8 mouse cellular contexts compared by ENCODE assay signal in genomic region chr4:126161986-126162385, GRCm38 (mm10). TPM values are rescaled to one million over a fixed set of nuclear protein-coding genes. Genes with fewer than 3 reads are reported as not detected.
A peak's percentile ranks its signal among the peaks of the same experiment; 100 is the strongest.
DNase-seq lines count a peak whose midpoint lies in the region; ATAC-seq lines count a peak whose summit lies in the region.

No protein-coding gene starts in this region.

- peak overlapping the region; percentile 65 for H3K4me3 ChIP-seq in kidney, embryonic 16.5 days (ENCODE audit: low read length)
- H3K4me3 ChIP-seq in embryonic facial prominence, embryonic 13.5 days, result peak overlapping the region; percentile 54
- peak overlapping the region; percentile 58; the same call in 1 of the 2 replicates for H3K4me3 ChIP-seq in hindbrain, embryonic 15.5 days
- H3K4me3 ChIP-seq in midbrain, embryonic 13.5 days (replicated peaks), result peak overlapping the region; percentile 47; the same call in 1 of the 2 replicates

- DNase-seq in kidney, adult 11 months, result no peak
- DNase-seq in layer of hippocampus, postnatal 25 days (ENCODE audit: extremely low spot score in 1 of 2, low spot score in 1 of 2), result no peak
- DNase-seq in cerebellum, adult 11 months, result no peak
- no peak for DNase-seq in adrenal gland, postnatal 4 days (ENCODE audit: low spot score in 2 of 2)

- H3K4me1 ChIP-seq in kidney, embryonic 16.5 days (ENCODE audit: insufficient read depth, low read length), result peaks cover 23% of the 10 kb centered on the region
- peaks cover 22% of the 10 kb centered on the region for H3K4me1 ChIP-seq in embryonic facial prominence, embryonic 13.5 days
- H3K4me1 ChIP-seq in hindbrain, embryonic 15.5 days (replicated peaks), result peaks cover 13% of the 10 kb centered on the region
- peaks cover 13% of the 10 kb centered on the region for H3K4me1 ChIP-seq in midbrain, embryonic 13.5 days (replicated peaks)

- H3K36me3 ChIP-seq in kidney, embryonic 16.5 days (ENCODE audit: insufficient read depth, low read length), result peaks cover 18% of the 10 kb centered on the region
- peaks cover 27% of the 10 kb centered on the region for H3K36me3 ChIP-seq in embryonic facial prominence, embryonic 13.5 days
- H3K36me3 ChIP-seq in hindbrain, embryonic 15.5 days, result peaks cover 16% of the 10 kb centered on the region
- H3K36me3 ChIP-seq in midbrain, embryonic 13.5 days, result peaks cover 17% of the 10 kb centered on the region

- WGBS in kidney, embryonic 16.5 days, result 44% methylated on average over 9 of the region's 9 CpGs
- WGBS in embryonic facial prominence, embryonic 13.5 days, result 40% methylated on average over 9 of the region's 9 CpGs
- 69% methylated on average over 9 of the region's 9 CpGs for WGBS in hindbrain, embryonic 15.5 days
- WGBS in midbrain, embryonic 13.5 days, result 71% methylated on average over 9 of the region's 9 CpGs

- peak overlapping the region; percentile 85 for H3K9ac ChIP-seq in kidney, embryonic 16.5 days (replicated peaks; ENCODE audit: low read length)
- H3K9ac ChIP-seq in embryonic facial prominence, embryonic 13.5 days, result peak overlapping the region; percentile 81
- H3K9ac ChIP-seq in hindbrain, embryonic 15.5 days, result no peak overlapping the region
- H3K9ac ChIP-seq in midbrain, embryonic 13.5 days (replicated peaks), result 0 out of 2 replicates have a peak overlapping the region, but pooled peaks have one; percentile 71

- peak overlapping the region; percentile 93 for H3K4me2 ChIP-seq in kidney, embryonic 16.5 days (replicated peaks; ENCODE audit: low read depth, low read length)
- peak overlapping the region; percentile 88 for H3K4me2 ChIP-seq in embryonic facial prominence, embryonic 13.5 days
- peak overlapping the region; percentile 98 for H3K4me2 ChIP-seq in hindbrain, embryonic 15.5 days
- H3K4me2 ChIP-seq in midbrain, embryonic 13.5 days (replicated peaks), result peak overlapping the region; percentile 86

- H3K9me3 ChIP-seq in kidney, embryonic 16.5 days (ENCODE audit: low read length), result no peaks in the 10 kb centered on the region
- no peaks in the 10 kb centered on the region for H3K9me3 ChIP-seq in embryonic facial prominence, embryonic 13.5 days
- no peaks in the 10 kb centered on the region for H3K9me3 ChIP-seq in hindbrain, embryonic 15.5 days
- no peaks in the 10 kb centered on the region for H3K9me3 ChIP-seq in midbrain, embryonic 13.5 days

- 0 out of 2 replicates have a peak, but pooled peaks have one; percentile 1 for ATAC-seq in kidney, embryonic 16.5 days (ENCODE audit: low FRiP score, low TSS enrichment)
- ATAC-seq in embryonic facial prominence, embryonic 13.5 days (ENCODE audit: insufficient number of reproducible peaks, insufficient read depth, low FRiP score, low TSS enrichment, low read depth), result no peak
- peak; percentile 3; the same call in 1 of the 2 replicates for ATAC-seq in hindbrain, embryonic 15.5 days (ENCODE audit: low FRiP score, low read depth)
- no peak for ATAC-seq in midbrain, embryonic 13.5 days

- no peaks in the 10 kb centered on the region for H3K27me3 ChIP-seq in kidney, embryonic 16.5 days (ENCODE audit: insufficient read depth, low read length)
- H3K27me3 ChIP-seq in embryonic facial prominence, embryonic 13.5 days, result no peaks in the 10 kb centered on the region
- H3K27me3 ChIP-seq in hindbrain, embryonic 15.5 days, result no peaks in the 10 kb centered on the region
- H3K27me3 ChIP-seq in midbrain, embryonic 13.5 days, result no peaks in the 10 kb centered on the region

- no peak overlapping the region for H3K27ac ChIP-seq in kidney, embryonic 16.5 days (ENCODE audit: low read length)
- peak overlapping the region; percentile 77; the same call in 1 of the 2 replicates for H3K27ac ChIP-seq in embryonic facial prominence, embryonic 13.5 days
- no peak overlapping the region for H3K27ac ChIP-seq in hindbrain, embryonic 15.5 days (replicated peaks)
- no peak overlapping the region for H3K27ac ChIP-seq in midbrain, embryonic 13.5 days

RNA-seq across cellular contexts. Expression of gene Sh3d21, which starts 1.3 kb away (rescaled TPM):
- 9.1 and 10.5 TPM in 2 replicates for polyA plus RNA-seq in kidney, embryonic 16.5 days (2015; fragmentation: Nextera tagmentation; extraction: Ambion mirVana)
- polyA plus RNA-seq in embryonic facial prominence, embryonic 13.5 days (2015; fragmentation: Nextera tagmentation; extraction: Ambion mirVana), result 8.6 and 10.3 TPM in 2 replicates
- 1.4 and 2.0 TPM in 2 replicates for polyA plus RNA-seq in hindbrain, embryonic 15.5 days (2015; fragmentation: Nextera tagmentation; extraction: Ambion mirVana)
- polyA plus RNA-seq in midbrain, embryonic 13.5 days (2015; fragmentation: Nextera tagmentation; extraction: Ambion mirVana), result 0.55 and 1.0 TPM in 2 replicates
- 1 to 10 TPM in 1 of 2 experiments, under 1 TPM in 1; 0.62 to 1.0 TPM for total RNA-seq in layer of hippocampus, postnatal 25 days (2021)
- total RNA-seq in adrenal gland, postnatal 4 days (2021), result 1 to 10 TPM; 4.2 to 4.3 TPM

RNA-seq across cellular contexts. Expression of gene Eva1b, which starts 14.4 kb away (rescaled TPM):
- 99.9 and 103 TPM in 2 replicates for polyA plus RNA-seq in kidney, embryonic 16.5 days (2015; fragmentation: Nextera tagmentation; extraction: Ambion mirVana)
- 70.2 and 78.2 TPM in 2 replicates for polyA plus RNA-seq in embryonic facial prominence, embryonic 13.5 days (2015; fragmentation: Nextera tagmentation; extraction: Ambion mirVana)
- 14.5 and 15.1 TPM in 2 replicates for polyA plus RNA-seq in hindbrain, embryonic 15.5 days (2015; fragmentation: Nextera tagmentation; extraction: Ambion mirVana)
- 10.3 and 12.9 TPM in 2 replicates for polyA plus RNA-seq in midbrain, embryonic 13.5 days (2015; fragmentation: Nextera tagmentation; extraction: Ambion mirVana)
- 1 to 10 TPM; 2.8 to 3.1 TPM for total RNA-seq in layer of hippocampus, postnatal 25 days (2021)
- total RNA-seq in adrenal gland, postnatal 4 days (2021), result 10 to 100 TPM; 67.2 to 69.6 TPM

RNA-seq across cellular contexts. Expression of gene Thrap3, which starts 40.6 kb away (rescaled TPM):
- 210 and 218 TPM in 2 replicates for polyA plus RNA-seq in kidney, embryonic 16.5 days (2015; fragmentation: Nextera tagmentation; extraction: Ambion mirVana)
- polyA plus RNA-seq in embryonic facial prominence, embryonic 13.5 days (2015; fragmentation: Nextera tagmentation; extraction: Ambion mirVana), result 248 and 262 TPM in 2 replicates
- polyA plus RNA-seq in hindbrain, embryonic 15.5 days (2015; fragmentation: Nextera tagmentation; extraction: Ambion mirVana), result 130 and 141 TPM in 2 replicates
- polyA plus RNA-seq in midbrain, embryonic 13.5 days (2015; fragmentation: Nextera tagmentation; extraction: Ambion mirVana), result 174 and 180 TPM in 2 replicates
- 100 to 1,000 TPM; 133 to 154 TPM for total RNA-seq in layer of hippocampus, postnatal 25 days (2021)
- total RNA-seq in adrenal gland, postnatal 4 days (2021), result 100 to 1,000 TPM; 319 to 332 TPM

RNA-seq across cellular contexts. Expression of gene Stk40, which starts 58.2 kb away (rescaled TPM):
- polyA plus RNA-seq in kidney, embryonic 16.5 days (2015; fragmentation: Nextera tagmentation; extraction: Ambion mirVana), result 43.9 and 44.5 TPM in 2 replicates
- polyA plus RNA-seq in embryonic facial prominence, embryonic 13.5 days (2015; fragmentation: Nextera tagmentation; extraction: Ambion mirVana), result 34.9 and 36.6 TPM in 2 replicates
- 29.6 and 33.9 TPM in 2 replicates for polyA plus RNA-seq in hindbrain, embryonic 15.5 days (2015; fragmentation: Nextera tagmentation; extraction: Ambion mirVana)
- 35.7 and 37.0 TPM in 2 replicates for polyA plus RNA-seq in midbrain, embryonic 13.5 days (2015; fragmentation: Nextera tagmentation; extraction: Ambion mirVana)
- total RNA-seq in layer of hippocampus, postnatal 25 days (2021), result 10 to 100 TPM; 23.7 to 26.1 TPM
- 10 to 100 TPM; 25.9 to 30.5 TPM for total RNA-seq in adrenal gland, postnatal 4 days (2021)

Comparison
In these comparisons a context has a peak if more than half of its experiments do, and no peak if none do; other contexts are left out.
1. ATAC-seq: peak in kidney, embryonic 16.5 days (single experiment) and hindbrain, embryonic 15.5 days (single experiment); none in embryonic facial prominence, embryonic 13.5 days (single experiment) and midbrain, embryonic 13.5 days (single experiment).
2. Peak in every context shown above with its lines, with median percentiles within 50 percentile points of each other: H3K4me2 ChIP-seq and H3K4me3 ChIP-seq.